Mouse (Mus musculus) lung, postnatal 14 days (tissue): ENCODE data around the gene Krt10.

Experiments used
- DNase-seq: peaks from one replicate; pipeline ENCODE4 v3.0.0; 2021

Krt10 gene

DNA sequence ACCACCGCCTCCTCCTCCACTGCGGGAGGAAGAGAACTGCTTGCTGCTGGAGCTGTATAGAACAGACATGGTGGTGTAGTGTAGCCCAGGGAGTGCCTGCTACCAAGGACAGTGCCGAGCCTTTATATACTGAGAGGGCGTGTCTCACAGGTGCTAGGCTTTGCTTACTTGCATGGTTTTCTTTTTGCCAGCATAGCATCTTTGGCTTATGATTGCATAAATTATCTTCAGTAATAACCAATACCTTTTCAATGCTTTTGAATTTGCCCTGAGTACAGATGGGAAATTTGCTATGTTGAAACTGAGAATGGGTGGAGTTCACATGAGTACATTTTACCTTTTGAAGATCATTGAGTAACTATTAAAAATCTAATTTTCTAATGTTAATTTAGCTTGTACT, at the start of gene Krt10:
Gene Krt10, minus strand, starts transcription at position 101 of the 400 bp plus-strand sequence.
- DNase-seq = no peak

DNA sequence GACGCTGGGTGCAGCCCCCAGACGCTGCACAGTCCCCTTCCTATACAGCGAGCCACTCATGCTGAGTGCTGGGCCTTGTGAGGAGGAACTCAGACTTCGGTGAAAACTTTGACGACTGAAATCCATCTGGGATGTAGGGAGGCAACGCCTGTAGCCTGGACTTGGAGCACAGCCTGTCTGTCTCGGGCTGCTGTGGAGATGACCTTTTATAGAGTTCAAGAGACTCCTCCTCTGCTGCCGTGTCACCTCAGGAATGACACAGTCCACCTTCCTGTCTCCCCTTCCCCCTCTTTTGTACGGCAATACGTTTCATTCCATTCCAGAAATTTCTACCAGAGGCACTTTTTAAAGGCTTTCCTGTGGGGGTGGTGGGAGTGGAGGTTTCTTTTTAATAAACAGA, 48.8 kb upstream of the Krt10 start, which contains the start of gene Krt20:
Gene Krt20, minus strand, starts transcription at position 179 of the 400 bp plus-strand sequence.
- DNase-seq = no peak

DNA sequence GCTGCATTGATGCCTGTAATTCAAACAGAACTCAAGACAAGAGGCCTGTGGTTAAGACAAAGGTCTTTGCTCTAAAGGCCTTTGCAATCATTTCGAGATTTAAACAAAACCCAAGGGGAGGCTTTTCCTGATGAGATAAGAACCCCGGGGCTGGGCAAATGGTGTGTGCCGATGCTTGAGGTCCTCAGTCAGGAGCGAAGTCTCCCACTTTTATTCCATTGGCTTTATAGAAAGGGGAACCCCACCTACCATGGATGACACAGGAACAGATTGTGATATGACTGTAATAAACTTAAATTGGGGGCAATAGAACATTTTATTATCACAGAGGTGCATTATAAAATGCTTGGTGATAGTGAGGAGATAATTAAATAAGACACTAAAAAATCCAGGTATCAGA, 47.5 kb upstream of the Krt10 start:
- no peak for DNase-seq

- DNase-seq = no peak
Observed at GRCm38 (mm10) chr11:99430670-99431069, 41.5 kb upstream of the Krt10 start.

GRCm38 (mm10) chr11:99422159-99422558, 33.0 kb upstream of the Krt10 start, which contains the start of gene Krt12:
Gene Krt12 (minus strand): TSS chr11:99422259.
- DNase-seq = no peak

GRCm38 (mm10) chr11:99420586-99420985, 31.4 kb upstream of the Krt10 start:
- no peak for DNase-seq

- no peak for DNase-seq
Observed at GRCm38 (mm10) chr11:99417819-99418218, 28.7 kb upstream of the Krt10 start.

DNA sequence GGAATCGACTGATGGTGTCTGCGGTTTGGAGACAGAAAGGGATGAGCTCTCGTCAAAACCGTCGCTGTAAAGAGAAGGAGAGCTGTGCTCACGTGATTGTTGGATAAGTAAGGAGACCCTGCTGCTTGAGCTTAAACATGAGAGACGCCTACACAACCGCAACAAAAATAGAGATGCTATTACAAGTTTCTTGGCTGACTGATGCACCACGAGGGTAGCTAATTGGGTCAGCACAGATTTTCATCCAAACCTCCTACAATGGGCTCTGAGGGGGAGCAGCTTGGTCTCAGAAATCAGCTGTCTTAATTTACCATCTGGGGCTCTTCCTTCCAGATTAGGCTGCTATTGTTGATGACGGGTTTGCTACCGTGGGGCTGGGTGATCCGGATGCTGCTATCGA, 27.7 kb upstream of the Krt10 start:
- DNase-seq = no peak

- DNase-seq = no peak
Observed at GRCm38 (mm10) chr11:99414463-99415147, 25.4 kb upstream of the Krt10 start.

DNA sequence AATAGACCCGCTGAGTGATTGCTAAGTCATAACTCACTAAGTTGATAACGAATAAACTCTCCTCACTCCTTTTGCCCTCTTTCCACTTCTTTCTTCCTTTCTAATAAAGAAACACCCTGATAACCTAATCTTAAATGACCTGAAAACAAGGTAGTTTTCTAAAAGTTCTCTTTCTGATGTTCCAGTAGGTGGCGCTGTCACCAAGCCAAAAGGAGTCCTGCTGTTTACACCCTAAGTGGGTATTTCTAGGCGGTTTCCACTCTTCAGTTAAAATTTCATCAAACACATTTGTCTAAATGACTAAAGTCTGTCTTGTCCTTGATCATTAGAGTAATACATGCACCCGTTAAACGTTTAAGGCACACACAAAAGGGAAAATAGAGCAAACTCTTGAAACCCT, 24.1 kb upstream of the Krt10 start:
- peak; percentile 48 for DNase-seq

DNA sequence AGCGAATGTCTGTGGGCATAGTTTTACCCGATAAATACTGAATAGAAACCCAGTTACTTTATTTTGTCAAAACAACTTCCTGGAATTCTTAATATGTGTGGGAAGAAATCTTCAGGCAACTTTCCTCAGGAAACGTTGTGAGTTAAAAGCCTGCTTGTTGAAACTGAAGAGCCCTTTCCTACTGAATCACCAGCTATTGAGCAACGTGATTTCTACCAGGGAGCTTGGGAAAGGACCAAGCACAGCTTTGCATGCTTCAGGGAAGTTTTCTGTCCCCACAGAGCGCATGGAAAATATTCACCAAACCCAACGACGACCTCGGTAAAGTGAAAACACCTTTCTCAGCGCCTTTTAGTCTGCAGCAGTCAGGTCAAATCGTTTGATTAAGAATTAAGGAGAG, 17.0 kb upstream of the Krt10 start:
- no peak for DNase-seq

GRCm38 (mm10) chr11:99399956-99400549, 10.9 kb upstream of the Krt10 start:
- no peak for DNase-seq

- no peak for DNase-seq
Observed at GRCm38 (mm10) chr11:99398832-99399231, 9.7 kb upstream of the Krt10 start.

DNA sequence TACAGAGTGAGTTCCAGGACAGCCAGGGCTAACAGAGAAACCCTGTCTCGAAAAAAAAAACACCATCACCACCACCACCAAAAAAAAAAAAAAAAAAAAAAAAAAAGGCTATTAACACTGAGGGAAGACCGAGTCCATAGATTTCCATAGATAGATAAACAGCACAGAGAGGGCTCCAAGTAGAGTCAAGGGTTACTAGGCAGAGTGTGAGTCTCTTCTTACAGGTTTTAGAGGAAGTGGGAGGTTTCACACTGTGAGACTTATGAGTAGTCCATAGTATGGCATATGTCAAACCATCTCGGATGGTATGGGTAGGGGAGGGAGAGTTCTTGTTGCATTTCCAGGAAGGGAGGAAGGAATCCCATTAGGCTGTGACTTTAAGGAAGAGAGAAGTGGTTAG, 8.9 kb upstream of the Krt10 start:
- DNase-seq = no peak

DNA sequence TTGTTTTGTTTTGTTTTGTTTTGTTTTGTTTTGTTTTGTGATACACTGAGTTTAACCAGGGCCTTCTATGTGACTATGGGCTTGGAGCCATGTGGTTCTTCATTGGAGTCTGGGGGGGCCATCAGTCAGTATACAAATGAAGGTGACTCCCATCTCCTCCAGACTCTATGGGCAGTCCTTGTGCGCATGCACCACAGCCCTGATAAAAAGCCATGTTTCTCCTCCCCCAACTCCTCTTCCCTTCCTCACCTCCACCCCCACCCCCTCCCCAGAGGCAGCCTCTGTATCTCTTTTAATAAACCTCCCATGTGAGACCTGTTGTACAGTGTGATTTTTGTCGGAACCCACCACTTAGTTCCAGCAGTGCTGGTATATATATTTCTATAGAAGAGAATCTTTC, 7.5 kb upstream of the Krt10 start:
- no peak for DNase-seq

GRCm38 (mm10) chr11:99396034-99396433, 6.9 kb upstream of the Krt10 start:
- no peak for DNase-seq

DNA sequence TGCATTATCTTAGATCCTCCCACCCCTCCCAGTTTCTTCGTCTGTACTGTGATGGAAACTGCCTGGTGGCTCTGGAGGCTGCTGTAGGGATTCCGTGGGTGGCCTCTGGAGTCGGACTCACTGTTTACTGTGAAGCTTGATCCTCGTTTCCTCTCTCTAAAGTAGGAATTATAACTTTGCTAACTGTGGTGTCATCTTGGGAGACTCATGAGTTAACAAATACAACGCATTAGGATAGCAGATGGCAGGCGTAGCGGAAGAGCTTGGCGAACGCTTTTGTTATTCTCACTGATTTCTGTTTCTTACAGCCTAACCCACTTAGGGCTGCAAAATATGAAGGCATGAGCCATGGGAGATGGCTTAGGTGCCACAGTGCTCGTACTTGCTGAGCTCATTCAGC, 3.3 kb upstream of the Krt10 start:
- DNase-seq = no peak

DNA sequence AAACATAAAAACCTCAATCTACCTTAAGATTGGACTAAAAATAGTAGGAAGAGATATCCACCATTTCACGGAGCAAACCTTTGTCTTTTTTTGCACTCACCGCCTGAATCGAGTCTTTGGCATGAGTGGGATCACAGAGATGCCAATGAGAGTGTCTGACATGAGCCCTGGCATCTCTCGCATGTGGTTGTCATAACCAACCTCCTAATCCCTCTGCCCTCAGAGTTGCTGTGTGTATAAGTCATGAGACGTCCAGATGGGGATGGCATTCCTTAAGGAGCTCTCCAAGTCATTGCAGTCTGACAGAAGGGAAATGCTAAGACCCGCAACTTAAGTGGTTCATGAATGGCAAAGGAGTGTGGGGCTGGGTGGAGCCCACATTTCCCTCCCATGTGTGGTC, 2.2 kb upstream of the Krt10 start:
- no peak for DNase-seq

DNA sequence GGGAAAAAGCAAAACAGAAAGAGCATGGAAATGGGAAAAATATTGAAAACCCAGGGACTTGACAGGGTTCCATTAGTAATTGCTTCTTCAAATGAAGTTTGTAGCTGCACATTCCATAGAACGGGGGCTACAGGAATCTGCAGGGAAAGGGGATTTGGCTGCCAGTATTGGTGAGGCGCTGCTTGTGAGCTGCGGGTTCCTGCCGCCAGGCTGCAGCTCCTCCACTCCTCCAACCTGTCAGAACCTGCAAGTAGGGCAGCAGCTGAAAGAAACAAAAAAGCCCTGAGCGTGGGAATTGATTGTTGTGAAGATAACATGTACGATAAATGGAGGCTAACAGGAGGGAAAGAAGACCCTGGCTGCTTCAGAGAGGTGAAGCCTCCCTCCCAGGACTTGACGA, 1.7 kb upstream of the Krt10 start:
- no peak for DNase-seq

GRCm38 (mm10) chr11:99388661-99389060, 503 bp downstream of the Krt10 start:
- no peak for DNase-seq

GRCm38 (mm10) chr11:99385813-99386721, 3.1 kb downstream of the Krt10 start:
- DNase-seq = peak; percentile 90

GRCm38 (mm10) chr11:99379568-99379967, 9.6 kb downstream of the Krt10 start:
- DNase-seq = peak; percentile 80

DNA sequence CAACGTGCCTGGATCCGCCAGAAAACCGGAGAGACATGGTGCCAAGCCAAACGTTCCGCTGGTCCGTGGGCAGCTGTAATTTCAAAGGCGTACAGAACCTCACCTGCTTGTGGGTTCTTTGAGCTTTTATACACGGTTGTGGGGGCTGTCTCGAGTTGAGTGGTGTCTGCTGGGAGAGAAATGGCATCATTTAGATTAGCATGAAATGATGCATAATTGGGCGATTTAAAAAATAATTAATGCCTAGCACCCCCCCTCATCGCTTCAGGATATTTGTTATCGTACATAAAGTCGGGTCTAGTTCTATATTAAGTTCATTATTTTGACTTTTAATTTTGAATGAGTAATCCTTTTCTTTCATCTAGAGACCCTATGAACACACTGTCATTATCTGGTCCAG, 14.4 kb downstream of the Krt10 start, which contains the start of gene Krt28:
Gene Krt28, minus strand, starts transcription at position 101 of the 400 bp plus-strand sequence.
- no peak for DNase-seq
